Mouse (Mus musculus) liver, embryonic 14.5 days (tissue): Measurements from ENCODE around the gene Marcksl1. TPM values are rescaled to one million over a fixed set of nuclear protein-coding genes. Genes with fewer than 3 reads are reported as not detected.

Source experiments
- ATAC-seq: fragments of 200-750 bp; cut with Nextera tagmentation; 2 replicates; pipeline ENCODE4 v1.8.0; 2017; ENCODE audit warnings: moderate number of reproducible peaks, mild to moderate bottlenecking, moderate library complexity; ENCODE audit not compliant: insufficient read depth
- DNase-seq, 3 experiments: peaks; one replicate each; pipeline ENCODE4 v3.0.0-alpha.2; 2012 to 2013; ENCODE audit warnings: low read depth in 3 of 3, low spot score in 3 of 3
- H3K27ac ChIP-seq: fragments of 300-500 bp; sonication (generic); 2 replicates; pipeline ENCODE4 v1.5.1; 2014; ENCODE audit warnings: moderate library complexity, mild to moderate bottlenecking, control low read depth, inconsistent platforms
- H3K27me3 ChIP-seq: fragments of 300-500 bp; sonication (generic); 2 replicates; pipeline ENCODE4 v1.6.1; 2014; ENCODE audit warnings: mild to moderate bottlenecking, low read length, moderate library complexity; ENCODE audit not compliant: control insufficient read depth, insufficient read depth
- H3K36me3 ChIP-seq: fragments of 300-500 bp; sonication (generic); replicated peaks from 2 replicates; pipeline ENCODE4 v1.6.1; 2014; ENCODE audit warnings: low read depth; ENCODE audit not compliant: control insufficient read depth, insufficient read depth
- H3K4me1 ChIP-seq, 2 experiments: fragments of 200-500 bp in 1 of 2; fragments of 300-500 bp in 1 of 2; sonication (generic) in 1 of 2; replicated peaks; 2 replicates each; pipeline ENCODE4 v1.6.1; 2012 to 2014; ENCODE audit warnings: antibody characterized with exemption in 1 of 2, inconsistent platforms in 1 of 2, low read length in 1 of 2; ENCODE audit not compliant: control insufficient read depth in 2 of 2, insufficient read depth in 2 of 2
- H3K4me2 ChIP-seq: fragments of 300-500 bp; sonication (generic); 2 replicates; pipeline ENCODE4 v1.6.1; 2014; ENCODE audit warnings: low read depth, mild to moderate bottlenecking, control low read depth, moderate library complexity
- H3K4me3 ChIP-seq, 2 experiments: fragments of 200-500 bp in 1 of 2; fragments of 300-500 bp in 1 of 2; sonication (generic) in 1 of 2; 2 replicates each; pipeline ENCODE4 v1.5.1; 2012 to 2014; ENCODE audit warnings: low read depth in 2 of 2, low read length in 2 of 2, mild to moderate bottlenecking in 2 of 2, control low read depth in 1 of 2, inconsistent platforms in 1 of 2, moderate library complexity in 1 of 2; ENCODE audit not compliant: insufficient read depth in 1 of 2
- H3K9ac ChIP-seq: fragments of 300-500 bp; sonication (generic); replicated peaks from 2 replicates; pipeline ENCODE4 v1.6.1; 2014; ENCODE audit warnings: mild to moderate bottlenecking, control low read depth, moderate library complexity
- H3K9me3 ChIP-seq: fragments of 300-500 bp; sonication (generic); 2 replicates; pipeline ENCODE4 v1.6.1; 2016; ENCODE audit warnings: low read length, mixed read lengths; ENCODE audit not compliant: control insufficient read depth
- CTCF ChIP-seq: IDR thresholded peaks from 2 replicates; pipeline ENCODE4 v1.5.1; 2016; ENCODE audit warnings: antibody characterized with exemption, low read depth, control low read depth
- EP300 ChIP-seq: IDR thresholded peaks from 2 replicates; pipeline ENCODE4 v1.6.1; 2016; ENCODE audit warnings: antibody characterized with exemption, low read depth
- WGBS: fragments of 180-500 bp; shearing (Covaris S2); extraction: QIAGEN DNeasy Blood & Tissue Kit; methylation state at CpG from one replicate; pipeline ENCODE4 v1.1.7; 2014; ENCODE audit not compliant: insufficient replicate concordance; 5-methylcytosine and 5-hydroxymethylcytosine counted together
- polyA plus RNA-seq, 2 experiments: library from polyadenylated mRNA; depleted of rRNA in 1 of 2; stranded (reverse) in 1 of 2; unstranded in 1 of 2; fragments of >200 nt; fragmentation: Nextera tagmentation in 1 of 2; extraction: Ambion mirVana in 1 of 2; gene quantifications; 2 replicates each; pipeline versions ENCODE4 v1.2.1 to v1.2.3; 2012 to 2014

Marcksl1 gene
- polyA plus RNA-seq, 2 experiments = 34.8 to 38.2 TPM

DNA sequence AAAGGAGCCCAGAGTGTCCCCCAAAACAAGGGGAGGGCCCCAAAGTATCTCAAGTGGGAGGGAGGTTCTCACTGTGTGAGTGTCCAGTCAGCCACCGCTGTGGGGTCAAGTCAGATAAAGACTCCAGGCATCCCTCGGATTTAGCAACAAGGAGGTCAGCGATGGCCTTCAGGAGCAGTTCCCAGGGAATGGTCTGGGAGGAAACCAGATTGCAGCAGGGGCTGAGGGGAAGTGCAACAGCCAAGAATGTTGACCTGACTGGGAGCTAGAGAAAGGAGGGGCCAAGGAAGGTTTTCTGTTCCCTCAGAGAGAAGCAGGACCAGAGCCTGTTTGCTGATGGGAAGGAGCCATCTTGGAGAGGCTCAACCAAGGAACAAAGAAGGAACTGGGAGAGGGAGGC is 14.4 kb upstream of the Marcksl1 start:
- H3K9me3 ChIP-seq = no peaks in the 10 kb centered on the region
- no peak overlapping the region for H3K27ac ChIP-seq
- H3K4me3 ChIP-seq = no peak overlapping the region
- H3K36me3 ChIP-seq = no peaks in the 10 kb centered on the region
- WGBS = 52% methylated on average over 3 of the region's 3 CpGs
- H3K4me1 ChIP-seq = peaks cover 0 to 23% of the 10 kb centered on the region in 2 experiments; a peak in 3 of 4 replicates
- peaks cover 2% of the 10 kb centered on the region; the same call in 1 of the 2 replicates for H3K27me3 ChIP-seq
- ATAC-seq (no peak), DNase-seq (no peak)
- no peak overlapping the region for H3K9ac ChIP-seq
- TF ChIP-seq EP300 = no peak
- TF ChIP-seq CTCF = no peak
- no peak overlapping the region for H3K4me2 ChIP-seq

DNA sequence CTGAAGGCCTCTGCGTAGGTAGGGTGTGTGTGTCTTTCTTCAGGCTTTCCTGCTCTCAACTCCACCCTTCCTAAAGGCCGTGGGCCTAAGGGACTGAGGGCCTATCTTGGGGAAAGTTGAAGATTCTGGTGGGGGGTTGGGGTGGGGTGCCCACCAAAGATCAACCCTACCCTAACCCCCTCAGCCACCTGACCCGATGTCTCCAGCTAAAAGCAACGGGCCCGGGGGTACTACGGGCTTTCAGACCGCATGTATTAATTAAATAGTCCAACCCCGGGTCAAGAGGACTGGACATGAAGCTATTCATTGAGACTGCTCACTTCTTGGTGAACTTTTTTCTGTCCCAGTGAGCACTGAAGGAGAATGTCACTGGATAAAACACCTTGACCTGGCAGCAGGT is 13.4 kb upstream of the Marcksl1 start:
- H3K27me3 ChIP-seq = peaks cover 2% of the 10 kb centered on the region; the same call in 1 of the 2 replicates
- H3K36me3 ChIP-seq = no peaks in the 10 kb centered on the region
- H3K9ac ChIP-seq = no peak overlapping the region
- DNase-seq (no peak), ATAC-seq (no peak)
- H3K9me3 ChIP-seq = no peaks in the 10 kb centered on the region
- no peak overlapping the region; the same call in 1 of the 2 replicates for H3K27ac ChIP-seq
- peaks cover 0 to 23% of the 10 kb centered on the region in 2 experiments; a peak in 3 of 4 replicates for H3K4me1 ChIP-seq
- WGBS = 74% methylated on average over 8 of the region's 8 CpGs
- TF ChIP-seq EP300 = no peak
- no peak for TF ChIP-seq CTCF
- peak overlapping the region; percentile 67 for H3K4me2 ChIP-seq
- peak overlapping the region; percentile 54 to 73 for H3K4me3 ChIP-seq

DNA sequence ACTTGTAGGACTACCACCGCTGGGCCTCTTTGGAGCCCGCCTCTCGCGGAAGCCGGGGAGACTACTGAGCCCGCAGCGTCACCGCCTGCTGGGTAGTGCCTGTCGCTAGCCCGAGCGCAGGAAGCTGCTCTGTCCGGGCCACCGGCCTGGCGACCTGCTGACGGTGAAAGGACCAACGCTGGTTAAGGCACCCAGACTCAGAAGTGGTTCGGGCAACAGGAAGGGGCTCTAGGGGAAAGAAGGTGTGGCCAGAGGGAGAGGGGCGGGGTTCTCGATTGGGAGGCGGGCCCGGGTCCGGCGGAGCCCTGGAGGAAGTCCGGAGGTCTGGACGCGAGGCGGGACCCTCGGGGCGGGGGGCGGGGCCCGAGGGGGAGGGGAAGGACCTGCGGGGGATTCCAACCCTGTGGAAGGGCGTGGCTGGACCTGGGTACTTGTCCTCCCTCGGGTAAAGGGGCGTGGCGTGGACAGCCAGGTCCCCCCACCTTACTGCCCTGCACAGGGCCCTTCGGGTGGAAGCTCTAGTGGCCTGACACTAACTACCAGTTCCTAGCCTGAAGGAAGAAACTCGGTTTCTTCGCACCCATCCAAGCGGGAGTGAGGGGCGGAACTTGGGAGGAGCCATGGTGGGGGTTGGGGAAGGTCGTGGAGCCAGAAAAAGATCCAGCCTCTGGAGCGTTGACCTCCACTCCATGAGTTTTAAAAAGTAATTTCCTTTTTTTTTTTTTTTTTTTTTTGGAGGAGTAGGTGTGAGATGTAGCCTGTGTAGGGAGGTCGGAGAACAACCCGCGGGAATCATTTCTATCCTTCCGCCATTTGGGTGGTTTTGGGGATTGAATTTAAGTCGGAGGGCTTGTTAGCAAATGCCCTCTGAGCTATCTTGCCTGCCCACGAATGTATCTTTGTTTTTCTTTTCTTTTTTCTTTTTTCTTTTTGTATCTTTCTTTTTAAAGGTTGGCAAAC is 12.5 kb upstream of the Marcksl1 start:
- H3K4me2 ChIP-seq = peak overlapping the region; percentile 67
- H3K27ac ChIP-seq = peak overlapping the region; percentile 57
- H3K27me3 ChIP-seq = peaks cover 2% of the 10 kb centered on the region; the same call in 1 of the 2 replicates
- no peaks in the 10 kb centered on the region for H3K9me3 ChIP-seq
- ATAC-seq = peak; percentile 75
- H3K36me3 ChIP-seq = no peaks in the 10 kb centered on the region
- H3K4me1 ChIP-seq = peaks cover 0 to 20% of the 10 kb centered on the region in 2 experiments; a peak in 3 of 4 replicates
- TF ChIP-seq CTCF (peak; percentile 24; the same call in 1 of the 2 replicates), EP300 (no peak)
- WGBS = 3% methylated on average over 47 of the region's 49 CpGs
- H3K4me3 ChIP-seq = peak overlapping the region; percentile 54 to 73
- peak; percentile 53 to 55 (median 54) for DNase-seq
- peak overlapping the region; percentile 62 for H3K9ac ChIP-seq

DNA sequence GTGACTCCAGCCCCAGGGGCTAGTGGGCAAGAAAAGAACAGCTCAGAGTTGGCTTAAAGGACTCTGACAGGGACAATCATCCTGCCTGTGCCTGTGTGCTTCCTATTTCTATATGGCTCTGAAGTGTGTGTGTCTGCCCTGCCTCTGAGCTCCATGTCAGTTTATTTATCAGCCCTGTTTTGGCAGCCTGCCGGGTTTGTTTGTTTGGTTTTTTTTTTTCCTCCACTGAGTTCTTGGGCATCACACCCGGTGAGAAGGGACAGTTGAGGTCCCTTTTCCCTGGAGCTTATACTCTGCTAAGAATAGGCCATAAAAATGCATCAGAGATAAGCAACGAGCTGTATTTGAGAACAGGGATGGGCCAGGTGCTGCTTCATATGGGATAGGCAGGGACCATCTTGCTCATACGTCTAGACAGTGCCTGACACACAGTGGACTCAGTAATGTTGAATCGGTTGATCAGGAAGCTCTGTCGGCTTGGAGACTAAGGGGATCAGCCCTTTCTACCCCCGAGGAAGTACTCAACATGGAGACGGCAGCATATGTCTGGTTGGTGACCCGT is 11.0 kb upstream of the Marcksl1 start:
- Histone ChIP-seq H3K4me1 (peaks cover 0 to 15% of the 10 kb centered on the region in 2 experiments; a peak in 3 of 4 replicates), H3K4me2 (no peak overlapping the region), H3K27me3 (no peaks in the 10 kb centered on the region; the same call in 1 of the 2 replicates), H3K9ac (no peak overlapping the region), H3K9me3 (no peaks in the 10 kb centered on the region), H3K27ac (no peak overlapping the region), H3K36me3 (no peaks in the 10 kb centered on the region), H3K4me3 (no peak overlapping the region)
- DNase-seq (no peak), ATAC-seq (no peak)
- 29% methylated on average over 9 of the region's 9 CpGs for WGBS
- TF ChIP-seq EP300 = no peak
- no peak for TF ChIP-seq CTCF
